ENCODE assay signal across 13 mouse cellular contexts in the genomic region with DNA sequence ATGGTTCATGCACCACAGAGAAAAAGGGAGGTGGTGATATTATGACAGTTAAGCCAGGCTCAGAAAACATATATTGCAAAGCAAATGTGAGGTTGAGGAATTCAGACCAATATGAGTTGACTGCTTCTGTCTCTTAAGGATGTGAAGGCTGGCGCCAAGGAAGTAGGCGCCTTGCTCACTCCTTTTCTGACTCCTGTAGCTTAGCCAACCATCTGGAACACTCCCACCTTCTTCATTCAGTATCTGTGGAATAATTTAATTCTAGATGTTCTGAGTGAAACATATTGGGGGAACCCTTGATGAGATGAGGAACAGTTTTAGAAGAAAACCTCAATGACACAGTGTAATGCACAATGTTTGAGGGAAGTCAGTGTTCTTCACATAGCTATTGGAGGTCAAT.
"Had no signal": no experiment of that assay in that cellular context is flagged by ENCODE, and none has a peak within 500 bp of the region (broad histone marks: within the 10 kb centered on the region; RNA-seq: fewer than 3 reads in every experiment).

No protein-coding gene starts in this region.

- DNase-seq: kidney, adult 11 months; kidney, adult 8-10 months; kidney, postnatal 10 days; kidney, postnatal 36 days; liver; lung, adult 18-20 months; lung, postnatal 10 days; lung, postnatal 36 days; thymus, postnatal 36 days had no signal

- ATAC-seq: intestine, embryonic 15.5 days; liver, embryonic 12.5 days; midbrain, embryonic 13.5 days; midbrain, embryonic 16.5 days had no signal
